Mouse (Mus musculus) MEL (cell line): ENCODE data around the gene Rpl41. TPM values are rescaled to one million over a fixed set of nuclear protein-coding genes. Genes with fewer than 3 reads are reported as not detected.

ENCODE experiments used
- DNase-seq: peaks from one replicate; pipeline ENCODE4 v3.0.0; 2011; ENCODE audit warnings: low read depth, low spot score
- H3K27ac ChIP-seq: 2 replicates; pipeline ENCODE4 v1.5.1; 2012; ENCODE audit warnings: low read depth, mild to moderate bottlenecking, control low read depth, low read length, moderate library complexity; ENCODE audit not compliant: control insufficient read depth
- H3K27me3 ChIP-seq, 2 experiments: fragments of 150-350 bp in 1 of 2; sonication (generic) in 1 of 2; 2 replicates each; pipeline ENCODE4 v1.6.1; 2012; ENCODE audit warnings: low read length in 2 of 2, mild to moderate bottlenecking in 2 of 2, improper control_type of control experiment in 1 of 2, moderate library complexity in 1 of 2; ENCODE audit not compliant: insufficient read depth in 2 of 2, control insufficient read depth in 1 of 2
- H3K36me3 ChIP-seq, 2 experiments: 2 replicates each; pipeline ENCODE4 v1.6.1; 2012 to 2014; ENCODE audit warnings: low read length in 2 of 2, improper control_type of control experiment in 1 of 2, inconsistent platforms in 1 of 2, mild to moderate bottlenecking in 1 of 2; ENCODE audit not compliant: insufficient read depth in 2 of 2, control insufficient read depth in 1 of 2
- H3K4me1 ChIP-seq, 2 experiments: fragments of 150-350 bp in 1 of 2; sonication (generic) in 1 of 2; 2 replicates each; pipeline ENCODE4 v1.6.1; 2012; ENCODE audit warnings: low read length in 2 of 2, improper control_type of control experiment in 1 of 2, mild to moderate bottlenecking in 1 of 2; ENCODE audit not compliant: insufficient read depth in 2 of 2, control insufficient read depth in 1 of 2
- H3K4me3 ChIP-seq, 2 experiments: fragments of 150-350 bp in 1 of 2; sonication (generic) in 1 of 2; 2 replicates each; pipeline ENCODE4 v1.5.1; 2012; ENCODE audit warnings: low read depth in 2 of 2, low read length in 2 of 2, mild to moderate bottlenecking in 2 of 2, moderate library complexity in 2 of 2, control low read depth in 1 of 2, improper control_type of control experiment in 1 of 2; ENCODE audit not compliant: control insufficient read depth in 1 of 2, insufficient read depth in 1 of 2
- H3K79me2 ChIP-seq: 2 replicates; pipeline ENCODE4 v1.6.1; 2012; ENCODE audit warnings: mild to moderate bottlenecking, low read length, moderate library complexity; ENCODE audit not compliant: control insufficient read depth, poor library complexity, insufficient read depth
- H3K9ac ChIP-seq: 2 replicates; pipeline ENCODE4 v1.6.1; 2012; ENCODE audit warnings: low read depth, mild to moderate bottlenecking, control low read depth, low read length, moderate library complexity; ENCODE audit not compliant: control insufficient read depth, poor library complexity, severe bottlenecking
- H3K9me3 ChIP-seq: fragments of 150-350 bp; sonication (generic); replicated peaks from 2 replicates; pipeline ENCODE4 v1.6.1; 2012; ENCODE audit warnings: mild to moderate bottlenecking, low read length, improper control_type of control experiment, moderate library complexity; ENCODE audit not compliant: insufficient read depth
- BHLHE40 ChIP-seq: IDR thresholded peaks from 2 replicates; pipeline ENCODE4 v1.6.1; 2012; ENCODE audit warnings: low read depth, mild to moderate bottlenecking, inconsistent platforms, low read length, improper control_type of control experiment, borderline replicate concordance
- CHD1 ChIP-seq: IDR thresholded peaks from 2 replicates; pipeline ENCODE4 v1.6.1; 2012; ENCODE audit warnings: low read depth, mild to moderate bottlenecking, inconsistent platforms, low read length, improper control_type of control experiment
- ETS1 ChIP-seq: IDR thresholded peaks from 2 replicates; pipeline ENCODE4 v1.6.1; 2012; ENCODE audit warnings: low read depth, mild to moderate bottlenecking, inconsistent platforms, low read length, improper control_type of control experiment, moderate library complexity
- HCFC1 ChIP-seq: IDR thresholded peaks from 2 replicates; pipeline ENCODE4 v1.6.1; 2012; ENCODE audit warnings: low read depth, mild to moderate bottlenecking, inconsistent platforms, low read length, improper control_type of control experiment, moderate library complexity
- JUND ChIP-seq: IDR thresholded peaks from 2 replicates; pipeline ENCODE4 v1.6.1; 2011; ENCODE audit warnings: low read depth, mild to moderate bottlenecking, improper control_type of control experiment, low read length
- MAX ChIP-seq: IDR thresholded peaks from 2 replicates; pipeline ENCODE4 v1.6.1; 2011; ENCODE audit warnings: low read length, improper control_type of control experiment
- MAZ ChIP-seq: IDR thresholded peaks from 2 replicates; pipeline ENCODE4 v1.6.1; 2012; ENCODE audit warnings: low read depth, mild to moderate bottlenecking, inconsistent platforms, low read length, improper control_type of control experiment
- MXI1 ChIP-seq: IDR thresholded peaks from 2 replicates; pipeline ENCODE4 v1.6.1; 2011; ENCODE audit warnings: mild to moderate bottlenecking, low read depth, low read length, improper control_type of control experiment
- MYC ChIP-seq: IDR thresholded peaks from 2 replicates; pipeline ENCODE4 v1.6.1; 2011; ENCODE audit warnings: low read depth, mild to moderate bottlenecking, low read length, improper control_type of control experiment, moderate library complexity
- POLR2AphosphoS2 ChIP-seq: IDR thresholded peaks from 2 replicates; pipeline ENCODE4 v1.6.1; 2011; ENCODE audit warnings: low read length, improper control_type of control experiment
- SIN3A ChIP-seq: IDR thresholded peaks from 2 replicates; pipeline ENCODE4 v1.6.1; 2012; ENCODE audit warnings: low read length, improper control_type of control experiment, inconsistent platforms
- TAL1 ChIP-seq: IDR thresholded peaks from 2 replicates; pipeline ENCODE4 v1.6.1; 2012; ENCODE audit warnings: mild to moderate bottlenecking, inconsistent platforms, low read length, moderate library complexity, mixed read lengths
- USF1 ChIP-seq: IDR thresholded peaks from 2 replicates; pipeline ENCODE4 v1.6.1; 2014; ENCODE audit warnings: low read depth, mild to moderate bottlenecking, inconsistent platforms, low read length, improper control_type of control experiment, moderate library complexity
- USF2 ChIP-seq, 2 experiments: IDR thresholded peaks; 2 replicates each; pipeline ENCODE4 v1.6.1; 2011 to 2012; ENCODE audit warnings: improper control_type of control experiment in 2 of 2, low read length in 2 of 2, borderline replicate concordance in 1 of 2, inconsistent platforms in 1 of 2, low read depth in 1 of 2, mild to moderate bottlenecking in 1 of 2; ENCODE audit not compliant: insufficient read depth in 1 of 2
- polyA plus RNA-seq, 2 experiments: library from polyadenylated mRNA; stranded (reverse) in 1 of 2; unstranded in 1 of 2; fragments of >175 nt in 1 of 2; fragments of >200 nt in 1 of 2; gene quantifications; 2 replicates each; pipeline versions ENCODE4 v1.2.1 to v1.2.4; 2012; ENCODE audit warnings: low replicate concordance in 2 of 2, low read depth in 1 of 2; ENCODE audit not compliant: insufficient read length in 2 of 2, insufficient read depth in 1 of 2, missing spikeins in 1 of 2
- total RNA-seq: library from RNA; depleted of rRNA; stranded (reverse); fragments of 300-350 nt; gene quantifications from 2 replicates; pipeline ENCODE4 v1.2.3, GENCODE M21; 2012

Gene Rpl41
- total and polyA plus RNA-seq, 3 experiments: 274 to 10,905 (median 6,931) TPM

DNA sequence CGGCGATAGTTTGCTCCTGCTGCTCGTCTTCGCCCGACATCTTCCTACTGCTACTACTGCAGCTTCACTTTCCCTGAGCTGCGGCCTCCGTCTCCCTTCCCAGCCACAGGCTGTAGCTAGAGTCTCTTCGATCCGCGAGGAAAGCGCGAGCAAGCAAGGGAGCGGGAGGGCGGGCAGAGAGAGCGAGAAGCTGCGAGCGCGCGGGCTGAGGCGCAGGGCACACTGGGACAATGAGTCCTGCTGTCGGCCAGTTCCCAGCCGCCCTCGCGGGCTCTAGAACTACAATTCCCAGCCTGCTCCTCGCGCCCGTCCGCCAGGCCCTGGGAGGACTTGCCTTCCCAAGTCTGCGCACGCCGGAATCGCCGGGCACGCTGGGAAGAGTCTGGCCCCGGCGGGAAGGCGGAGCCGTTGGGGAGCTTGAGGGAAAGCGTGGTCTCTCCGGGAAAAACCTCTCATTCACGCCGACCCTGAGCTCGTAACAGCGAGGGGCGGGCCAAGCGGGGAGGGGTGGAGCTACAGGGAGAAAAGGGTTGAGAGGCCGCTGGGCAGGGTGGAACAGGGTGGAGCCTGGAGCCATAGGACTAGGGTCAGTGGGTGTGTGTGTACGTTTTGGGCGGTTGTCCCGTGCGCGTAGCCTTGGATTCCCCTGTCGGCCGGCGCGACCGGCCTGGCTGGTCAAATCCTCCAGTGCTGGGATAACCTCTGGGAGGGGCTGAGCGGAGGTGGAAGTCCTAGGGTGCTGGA is 16.9 kb upstream of the Rpl41 start, which contains the start of gene Pa2g4 (continued):
- TF ChIP-seq MAZ (0 out of 2 replicates have a peak, but pooled peaks have one; percentile 8), MXI1 (peak; percentile 97), USF2 (IDR thresholded peaks at IDR 0.05; ENCODE audit: borderline replicate concordance in 1 of 2, insufficient read depth in 1 of 2, low read depth in 1 of 2, low read length in 2 of 2) (no peak)

- no peaks in the 10 kb centered on the region for H3K9me3 ChIP-seq
- TF ChIP-seq MYC: peak; percentile 99
- TF ChIP-seq TAL1: no peak
- TF ChIP-seq HCFC1: no peak; the same call in 1 of the 2 replicates
- TF ChIP-seq BHLHE40: peak; percentile 84; the same call in 1 of the 2 replicates
- peak; percentile 76 for TF ChIP-seq SIN3A
- TF ChIP-seq CHD1: peak; percentile 91; the same call in 1 of the 2 replicates
- TF ChIP-seq ETS1: 0 out of 2 replicates have a peak, but pooled peaks have one; percentile 20
- TF ChIP-seq POLR2AphosphoS2: 0 out of 2 replicates have a peak, but pooled peaks have one; percentile 4
- TF ChIP-seq USF1: peak; percentile 75
- TF ChIP-seq MXI1: peak; percentile 99
- TF ChIP-seq MAX: peak; percentile 98
- H3K36me3 ChIP-seq: peaks cover 24 to 25% of the 10 kb centered on the region in 2 experiments
- H3K27me3 ChIP-seq: no peaks in the 10 kb centered on the region
- peak overlapping the region; percentile 94 for H3K9ac ChIP-seq
- H3K79me2 ChIP-seq: peaks cover 42% of the 10 kb centered on the region
- peak overlapping the region; percentile 78 for H3K27ac ChIP-seq
- peak; percentile 77 for DNase-seq
- H3K4me3 ChIP-seq: peak overlapping the region; percentile 72 to 90
- H3K4me1 ChIP-seq: peaks cover 0 to 11% of the 10 kb centered on the region in 2 experiments; a peak in 3 of 4 replicates
Measured at GRCm38 (mm10) chr10:128565206-128565787, 16.2 kb upstream of the Rpl41 start.

- Histone ChIP-seq H3K9me3 (no peaks in the 10 kb centered on the region), H3K4me3 (peak overlapping the region; percentile 63 to 72), H3K4me1 (peaks cover 0 to 11% of the 10 kb centered on the region in 2 experiments; a peak in 3 of 4 replicates), H3K79me2 (peaks cover 42% of the 10 kb centered on the region), H3K36me3 (peaks cover 24 to 33% of the 10 kb centered on the region in 2 experiments), H3K27me3 (no peaks in the 10 kb centered on the region), H3K27ac (peak overlapping the region; percentile 32; the same call in 1 of the 2 replicates), H3K9ac (peak overlapping the region; percentile 94)
- no peak for TF ChIP-seq SIN3A
- TF ChIP-seq USF1: peak; percentile 49
- no peak for TF ChIP-seq JUND
- 0 out of 2 replicates have a peak, but pooled peaks have one; percentile 7 for TF ChIP-seq MAX
- DNase-seq: no peak
Measured at GRCm38 (mm10) chr10:128563544-128563943, 14.4 kb upstream of the Rpl41 start.
